Mouse (Mus musculus): ENCODE measurements around the gene Eef1akmt1. TPM values are rescaled to one million over a fixed set of nuclear protein-coding genes. Genes with fewer than 3 reads are reported as not detected.
A peak's percentile ranks its signal among the peaks of the same experiment; 100 is the strongest.

Gene Eef1akmt1
- polyA plus RNA-seq, 1 experiment from 2014 or later, result 89.6 TPM

- H3K4me2 ChIP-seq, result no peak overlapping the region
- no peaks in the 10 kb centered on the region for H3K27me3 ChIP-seq
- no peak for ATAC-seq (ENCODE audit: low FRiP score, low read depth)
- H3K36me3 ChIP-seq, result peaks cover 18% of the 10 kb centered on the region
- H3K9me3 ChIP-seq, result no peaks in the 10 kb centered on the region
- WGBS, result 94% methylated on average over 13 of the region's 13 CpGs
- H3K27ac ChIP-seq (replicated peaks), result no peak overlapping the region
- H3K9ac ChIP-seq, result no peak overlapping the region
- no peak overlapping the region for H3K4me3 ChIP-seq
- no peaks in the 10 kb centered on the region for H3K4me1 ChIP-seq (replicated peaks)
Measured at GRCm38 (mm10) chr14:57543420-57544039, 27.9 kb downstream of the Eef1akmt1 start.

- H3K27ac ChIP-seq (replicated peaks), result no peak overlapping the region
- no peak overlapping the region for H3K4me2 ChIP-seq
- H3K9me3 ChIP-seq, result no peaks in the 10 kb centered on the region
- 63% methylated on average over 34 of the region's 34 CpGs for WGBS
- peaks cover 18% of the 10 kb centered on the region for H3K36me3 ChIP-seq
- peaks cover 6% of the 10 kb centered on the region for H3K4me1 ChIP-seq (replicated peaks)
- no peaks in the 10 kb centered on the region for H3K27me3 ChIP-seq
- ATAC-seq (ENCODE audit: low FRiP score, low read depth), result no peak
- H3K4me3 ChIP-seq, result no peak overlapping the region
- no peak overlapping the region for H3K9ac ChIP-seq
Measured at GRCm38 (mm10) chr14:57542231-57542630, 29.2 kb downstream of the Eef1akmt1 start.

GRCm38 (mm10) chr14:57540683-57541082 is 30.7 kb downstream of the Eef1akmt1 start:
- Histone ChIP-seq H3K27me3 (no peaks in the 10 kb centered on the region), H3K4me3 (no peak overlapping the region), H3K9ac (no peak overlapping the region), H3K36me3 (peaks cover 18% of the 10 kb centered on the region), H3K9me3 (no peaks in the 10 kb centered on the region), H3K27ac (replicated peaks) (no peak overlapping the region), H3K4me1 (replicated peaks) (peaks cover 14% of the 10 kb centered on the region), H3K4me2 (no peak overlapping the region)
- ATAC-seq (ENCODE audit: low FRiP score, low read depth), result no peak
- WGBS, result 88% methylated on average over 11 of the region's 11 CpGs

- peaks cover 34% of the 10 kb centered on the region for H3K4me1 ChIP-seq (replicated peaks)
- peak overlapping the region; percentile 5; the same call in 1 of the 2 replicates for H3K4me2 ChIP-seq
- 13% methylated on average over 16 of the region's 16 CpGs for WGBS
- peaks cover 6% of the 10 kb centered on the region; the same call in 1 of the 2 replicates for H3K36me3 ChIP-seq
- 0 out of 2 replicates have a peak overlapping the region, but pooled peaks have one; percentile 12 for H3K27ac ChIP-seq (replicated peaks)
- H3K4me3 ChIP-seq, result no peak overlapping the region
- no peak overlapping the region for H3K9ac ChIP-seq
- no peaks in the 10 kb centered on the region for H3K9me3 ChIP-seq
- H3K27me3 ChIP-seq, result 0 out of 2 replicates have a peak, but pooled peaks cover 3% of the 10 kb centered on the region
- ATAC-seq (ENCODE audit: low FRiP score, low read depth), result no peak
Measured at GRCm38 (mm10) chr14:57537261-57538015, 34.0 kb downstream of the Eef1akmt1 start.

- WGBS, result 31% methylated on average over 9 of the region's 9 CpGs
- Histone ChIP-seq H3K4me2 (no peak overlapping the region; the same call in 1 of the 2 replicates), H3K9me3 (no peaks in the 10 kb centered on the region), H3K36me3 (no peaks in the 10 kb centered on the region), H3K4me3 (no peak overlapping the region), H3K27me3 (0 out of 2 replicates have a peak, but pooled peaks cover 6% of the 10 kb centered on the region), H3K4me1 (replicated peaks) (peaks cover 34% of the 10 kb centered on the region), H3K27ac (replicated peaks) (no peak overlapping the region), H3K9ac (no peak overlapping the region)
- ATAC-seq (ENCODE audit: low FRiP score, low read depth), result no peak
Measured at GRCm38 (mm10) chr14:57536820-57537219, 34.6 kb downstream of the Eef1akmt1 start.

GRCm38 (mm10) chr14:57535646-57536045 is 35.8 kb downstream of the Eef1akmt1 start:
- peaks cover 34% of the 10 kb centered on the region for H3K4me1 ChIP-seq (replicated peaks)
- 32% methylated on average over 6 of the region's 6 CpGs for WGBS
- H3K36me3 ChIP-seq, result no peaks in the 10 kb centered on the region
- H3K9ac ChIP-seq, result no peak overlapping the region
- H3K27me3 ChIP-seq, result 0 out of 2 replicates have a peak, but pooled peaks cover 6% of the 10 kb centered on the region
- 0 out of 2 replicates have a peak, but pooled peaks have one; percentile 11 for ATAC-seq (ENCODE audit: low FRiP score, low read depth)
- H3K27ac ChIP-seq (replicated peaks), result peak overlapping the region; percentile 63; the same call in 1 of the 2 replicates
- H3K4me3 ChIP-seq, result no peak overlapping the region
- no peaks in the 10 kb centered on the region for H3K9me3 ChIP-seq
- no peak overlapping the region for H3K4me2 ChIP-seq

- Histone ChIP-seq H3K9ac (no peak overlapping the region), H3K9me3 (no peaks in the 10 kb centered on the region), H3K27ac (replicated peaks) (peak overlapping the region; percentile 63), H3K4me3 (no peak overlapping the region), H3K4me2 (peak overlapping the region; percentile 11; the same call in 1 of the 2 replicates), H3K36me3 (no peaks in the 10 kb centered on the region), H3K27me3 (0 out of 2 replicates have a peak, but pooled peaks cover 6% of the 10 kb centered on the region), H3K4me1 (replicated peaks) (peaks cover 34% of the 10 kb centered on the region)
- ATAC-seq (ENCODE audit: low FRiP score, low read depth), result peak; percentile 59; the same call in 1 of the 2 replicates
- 12% methylated on average over 8 of the region's 8 CpGs for WGBS
Measured at GRCm38 (mm10) chr14:57534961-57535360, 36.5 kb downstream of the Eef1akmt1 start.

- Histone ChIP-seq H3K4me2 (no peak overlapping the region), H3K36me3 (no peaks in the 10 kb centered on the region), H3K27ac (replicated peaks) (peak overlapping the region; percentile 63; the same call in 1 of the 2 replicates), H3K27me3 (0 out of 2 replicates have a peak, but pooled peaks cover 6% of the 10 kb centered on the region), H3K9ac (no peak overlapping the region), H3K9me3 (no peaks in the 10 kb centered on the region), H3K4me1 (replicated peaks) (peaks cover 34% of the 10 kb centered on the region), H3K4me3 (no peak overlapping the region)
- WGBS, result 12% methylated on average over 5 of the region's 5 CpGs
- ATAC-seq (ENCODE audit: low FRiP score, low read depth), result no peak
Measured at GRCm38 (mm10) chr14:57534346-57534745, 37.1 kb downstream of the Eef1akmt1 start.

- 18% methylated on average over 11 of the region's 11 CpGs for WGBS
- no peaks in the 10 kb centered on the region for H3K36me3 ChIP-seq
- 0 out of 2 replicates have a peak, but pooled peaks cover 6% of the 10 kb centered on the region for H3K27me3 ChIP-seq
- H3K9ac ChIP-seq, result no peak overlapping the region
- peaks cover 34% of the 10 kb centered on the region for H3K4me1 ChIP-seq (replicated peaks)
- H3K4me3 ChIP-seq, result no peak overlapping the region
- H3K9me3 ChIP-seq, result no peaks in the 10 kb centered on the region
- H3K4me2 ChIP-seq, result no peak overlapping the region
- no peak for ATAC-seq (ENCODE audit: low FRiP score, low read depth)
- H3K27ac ChIP-seq (replicated peaks), result no peak overlapping the region
Measured at GRCm38 (mm10) chr14:57533841-57534240, 37.6 kb downstream of the Eef1akmt1 start.

- H3K36me3 ChIP-seq, result no peaks in the 10 kb centered on the region
- H3K9ac ChIP-seq, result no peak overlapping the region
- H3K27ac ChIP-seq (replicated peaks), result no peak overlapping the region
- H3K27me3 ChIP-seq, result 0 out of 2 replicates have a peak, but pooled peaks cover 6% of the 10 kb centered on the region
- peaks cover 34% of the 10 kb centered on the region for H3K4me1 ChIP-seq (replicated peaks)
- 38% methylated on average over 3 of the region's 3 CpGs for whole genome bisulfite sequencing
- H3K4me2 ChIP-seq, result no peak overlapping the region
- no peak overlapping the region for H3K4me3 ChIP-seq
- ATAC-seq (ENCODE audit: low FRiP score, low read depth), result no peak
- H3K9me3 ChIP-seq, result no peaks in the 10 kb centered on the region
Measured at GRCm38 (mm10) chr14:57533214-57533613, 38.2 kb downstream of the Eef1akmt1 start.

- Histone ChIP-seq H3K4me3 (no peak overlapping the region), H3K27me3 (peaks cover 7% of the 10 kb centered on the region; the same call in 1 of the 2 replicates), H3K9me3 (no peaks in the 10 kb centered on the region), H3K4me1 (replicated peaks) (peaks cover 32% of the 10 kb centered on the region), H3K27ac (replicated peaks) (no peak overlapping the region), H3K9ac (no peak overlapping the region), H3K4me2 (no peak overlapping the region), H3K36me3 (no peaks in the 10 kb centered on the region)
- ATAC-seq (ENCODE audit: low FRiP score, low read depth), result no peak
- WGBS, result 92% methylated on average over 3 of the region's 3 CpGs
Measured at GRCm38 (mm10) chr14:57532577-57532976, 38.8 kb downstream of the Eef1akmt1 start.

All from hindbrain, embryonic 15.5 days (tissue).